Mouse (Mus musculus) stomach, embryonic 15.5 days (tissue): Measurements from ENCODE around the gene Mitf. TPM values are rescaled to one million over a fixed set of nuclear protein-coding genes. Genes with fewer than 3 reads are reported as not detected.

ENCODE experiments used
- ATAC-seq: fragments of 200-750 bp; cut with Nextera tagmentation; 2 replicates; pipeline ENCODE4 v1.8.0; 2017; ENCODE audit warnings: low read depth, moderate number of reproducible peaks, moderate TSS enrichment; ENCODE audit not compliant: insufficient read depth, low FRiP score
- H3K27ac ChIP-seq: fragments of 300-500 bp; sonication (generic); 2 replicates; pipeline ENCODE4 v1.5.1; 2015; ENCODE audit warnings: mild to moderate bottlenecking, inconsistent platforms
- H3K27me3 ChIP-seq: fragments of 300-500 bp; sonication (generic); replicated peaks from 2 replicates; pipeline ENCODE4 v1.6.1; 2015; ENCODE audit warnings: inconsistent platforms
- H3K36me3 ChIP-seq: fragments of 300-500 bp; sonication (generic); 2 replicates; pipeline ENCODE4 v1.6.1; 2015; ENCODE audit warnings: inconsistent platforms
- H3K4me1 ChIP-seq: fragments of 300-500 bp; sonication (generic); 2 replicates; pipeline ENCODE4 v1.6.1; 2015; ENCODE audit warnings: inconsistent platforms
- H3K4me2 ChIP-seq: fragments of 300-500 bp; sonication (generic); 2 replicates; pipeline ENCODE4 v1.6.1; 2015; ENCODE audit warnings: mild to moderate bottlenecking, inconsistent platforms
- H3K4me3 ChIP-seq: fragments of 300-500 bp; sonication (generic); replicated peaks from 2 replicates; pipeline ENCODE4 v1.5.1; 2015; ENCODE audit warnings: inconsistent platforms
- H3K9ac ChIP-seq: fragments of 300-500 bp; sonication (generic); 2 replicates; pipeline ENCODE4 v1.6.1; 2015; ENCODE audit warnings: inconsistent platforms
- H3K9me3 ChIP-seq: fragments of 300-500 bp; sonication (generic); 2 replicates; pipeline ENCODE4 v1.6.1; 2016; ENCODE audit warnings: inconsistent platforms
- WGBS: fragments of 180-500 bp; shearing (Covaris S2); methylation state at CpG from one replicate; pipeline ENCODE4 v1.1.7; 2015; 5-methylcytosine and 5-hydroxymethylcytosine counted together
- polyA plus RNA-seq: library from polyadenylated mRNA; unstranded; fragments of >200 nt; fragmentation: Nextera tagmentation; extraction: Ambion mirVana; gene quantifications from 2 replicates; pipeline ENCODE4 v1.2.1, GENCODE M21; 2015

Mitf gene
- polyA plus RNA-seq, 1 experiment from 2014 or later: 2.0 TPM

GRCm38 (mm10) chr6:97789700-97790099 is 17.2 kb upstream of the Mitf start:
- no peak overlapping the region for H3K4me3 ChIP-seq
- no peak overlapping the region for H3K4me2 ChIP-seq
- H3K27ac ChIP-seq: no peak overlapping the region
- no peaks in the 10 kb centered on the region for H3K9me3 ChIP-seq
- H3K27me3 ChIP-seq: no peaks in the 10 kb centered on the region
- H3K9ac ChIP-seq: no peak overlapping the region
- no peak for ATAC-seq
- H3K4me1 ChIP-seq: no peaks in the 10 kb centered on the region
- 50% methylated on average over 7 of the region's 7 CpGs for WGBS
- H3K36me3 ChIP-seq: no peaks in the 10 kb centered on the region

GRCm38 (mm10) chr6:97792104-97792503 is 14.7 kb upstream of the Mitf start:
- Histone ChIP-seq H3K27me3 (no peaks in the 10 kb centered on the region), H3K9ac (no peak overlapping the region), H3K9me3 (no peaks in the 10 kb centered on the region), H3K4me3 (no peak overlapping the region), H3K27ac (no peak overlapping the region), H3K4me2 (no peak overlapping the region), H3K4me1 (no peaks in the 10 kb centered on the region), H3K36me3 (no peaks in the 10 kb centered on the region)
- no peak for ATAC-seq
- WGBS: 85% methylated on average over 1 of the region's 1 CpGs

- no peaks in the 10 kb centered on the region for H3K9me3 ChIP-seq
These were observed 11.7 kb upstream of the Mitf start for GRCm38 (mm10) chr6:97795175-97795574.

GRCm38 (mm10) chr6:97800615-97801014 is 6.2 kb upstream of the Mitf start:
- H3K4me1 ChIP-seq: no peaks in the 10 kb centered on the region
- ATAC-seq: no peak
- H3K27ac ChIP-seq: no peak overlapping the region
- 52% methylated on average over 2 of the region's 2 CpGs for WGBS
- H3K4me3 ChIP-seq: no peak overlapping the region
- H3K4me2 ChIP-seq: no peak overlapping the region
- no peak overlapping the region for H3K9ac ChIP-seq
- no peaks in the 10 kb centered on the region for H3K36me3 ChIP-seq
- no peaks in the 10 kb centered on the region for H3K27me3 ChIP-seq
- H3K9me3 ChIP-seq: no peaks in the 10 kb centered on the region

More at GRCm38 (mm10) chr6:97795175-97795574, 11.7 kb upstream of the Mitf start:
- Histone ChIP-seq H3K4me1 (no peaks in the 10 kb centered on the region), H3K4me2 (no peak overlapping the region), H3K27me3 (no peaks in the 10 kb centered on the region), H3K9ac (no peak overlapping the region), H3K27ac (no peak overlapping the region), H3K36me3 (no peaks in the 10 kb centered on the region), H3K4me3 (no peak overlapping the region)
- ATAC-seq: no peak
- WGBS: 39% methylated on average over 2 of the region's 2 CpGs

GRCm38 (mm10) chr6:97806051-97806450 is 801 bp upstream of the Mitf start:
- Histone ChIP-seq H3K9ac (peak overlapping the region; percentile 37; the same call in 1 of the 2 replicates), H3K27me3 (no peaks in the 10 kb centered on the region), H3K4me2 (peak overlapping the region; percentile 99), H3K36me3 (no peaks in the 10 kb centered on the region), H3K27ac (no peak overlapping the region), H3K9me3 (no peaks in the 10 kb centered on the region), H3K4me3 (peak overlapping the region; percentile 85), H3K4me1 (0 out of 2 replicates have a peak, but pooled peaks cover 4% of the 10 kb centered on the region)
- WGBS: 47% methylated on average over 5 of the region's 5 CpGs
- ATAC-seq: no peak

GRCm38 (mm10) chr6:97814191-97814590 is 7.3 kb downstream of the Mitf start:
- H3K36me3 ChIP-seq: no peaks in the 10 kb centered on the region
- no peaks in the 10 kb centered on the region for H3K4me1 ChIP-seq
- no peaks in the 10 kb centered on the region for H3K27me3 ChIP-seq
- 43% methylated on average over 4 of the region's 4 CpGs for WGBS
- no peak overlapping the region for H3K27ac ChIP-seq
- H3K4me2 ChIP-seq: no peak overlapping the region
- H3K4me3 ChIP-seq: no peak overlapping the region
- no peaks in the 10 kb centered on the region for H3K9me3 ChIP-seq
- no peak for ATAC-seq
- H3K9ac ChIP-seq: no peak overlapping the region

GRCm38 (mm10) chr6:97815723-97816122 is 8.9 kb downstream of the Mitf start:
- no peaks in the 10 kb centered on the region for H3K27me3 ChIP-seq
- H3K27ac ChIP-seq: no peak overlapping the region
- H3K4me1 ChIP-seq: no peaks in the 10 kb centered on the region
- H3K9me3 ChIP-seq: no peaks in the 10 kb centered on the region
- H3K4me3 ChIP-seq: no peak overlapping the region
- no peak for ATAC-seq
- no peak overlapping the region for H3K4me2 ChIP-seq
- no peaks in the 10 kb centered on the region for H3K36me3 ChIP-seq
- no peak overlapping the region for H3K9ac ChIP-seq
- 21% methylated on average over 1 of the region's 1 CpGs for WGBS

- no peaks in the 10 kb centered on the region for H3K9me3 ChIP-seq
- no peak overlapping the region for H3K27ac ChIP-seq
- H3K27me3 ChIP-seq: no peaks in the 10 kb centered on the region
- no peak overlapping the region for H3K9ac ChIP-seq
- WGBS: 75% methylated on average over 1 of the region's 1 CpGs
- no peak overlapping the region for H3K4me3 ChIP-seq
- H3K4me2 ChIP-seq: no peak overlapping the region
- no peak for ATAC-seq
- no peaks in the 10 kb centered on the region for H3K36me3 ChIP-seq
- H3K4me1 ChIP-seq: no peaks in the 10 kb centered on the region
These were observed 10.0 kb downstream of the Mitf start for GRCm38 (mm10) chr6:97816806-97817205.

- H3K9me3 ChIP-seq: no peaks in the 10 kb centered on the region
- no peak overlapping the region for H3K9ac ChIP-seq
- no peaks in the 10 kb centered on the region for H3K4me1 ChIP-seq
- no peaks in the 10 kb centered on the region for H3K27me3 ChIP-seq
- no peak overlapping the region for H3K4me3 ChIP-seq
- H3K4me2 ChIP-seq: no peak overlapping the region
- WGBS: 46% methylated on average over 6 of the region's 6 CpGs
- no peaks in the 10 kb centered on the region for H3K36me3 ChIP-seq
- no peak for ATAC-seq
- H3K27ac ChIP-seq: no peak overlapping the region
These were observed 11.3 kb downstream of the Mitf start for GRCm38 (mm10) chr6:97818128-97818527.

GRCm38 (mm10) chr6:97818948-97819347 is 12.1 kb downstream of the Mitf start:
- H3K27ac ChIP-seq: no peak overlapping the region
- no peaks in the 10 kb centered on the region for H3K27me3 ChIP-seq
- no peak for ATAC-seq
- no peak overlapping the region for H3K4me3 ChIP-seq
- WGBS: 54% methylated on average over 5 of the region's 5 CpGs
- H3K4me2 ChIP-seq: no peak overlapping the region
- no peaks in the 10 kb centered on the region for H3K9me3 ChIP-seq
- no peaks in the 10 kb centered on the region for H3K36me3 ChIP-seq
- H3K4me1 ChIP-seq: no peaks in the 10 kb centered on the region
- no peak overlapping the region for H3K9ac ChIP-seq

GRCm38 (mm10) chr6:97820505-97820904 is 13.7 kb downstream of the Mitf start:
- no peak for ATAC-seq
- Histone ChIP-seq H3K27me3 (no peaks in the 10 kb centered on the region), H3K36me3 (no peaks in the 10 kb centered on the region), H3K4me3 (no peak overlapping the region), H3K9me3 (no peaks in the 10 kb centered on the region), H3K4me2 (no peak overlapping the region), H3K9ac (no peak overlapping the region), H3K4me1 (no peaks in the 10 kb centered on the region), H3K27ac (no peak overlapping the region)
- 77% methylated on average over 8 of the region's 8 CpGs for WGBS

- Histone ChIP-seq H3K9me3 (no peaks in the 10 kb centered on the region), H3K4me1 (no peaks in the 10 kb centered on the region), H3K4me2 (no peak overlapping the region), H3K36me3 (no peaks in the 10 kb centered on the region), H3K9ac (no peak overlapping the region), H3K27me3 (no peaks in the 10 kb centered on the region), H3K4me3 (no peak overlapping the region), H3K27ac (no peak overlapping the region)
- ATAC-seq: no peak
- WGBS: 81% methylated on average over 7 of the region's 7 CpGs
These were observed 15.0 kb downstream of the Mitf start for GRCm38 (mm10) chr6:97821811-97822210.

GRCm38 (mm10) chr6:97826642-97827275 is 19.9 kb downstream of the Mitf start:
- Histone ChIP-seq H3K27me3 (no peaks in the 10 kb centered on the region), H3K9me3 (no peaks in the 10 kb centered on the region), H3K4me1 (no peaks in the 10 kb centered on the region), H3K9ac (no peak overlapping the region), H3K4me3 (no peak overlapping the region), H3K36me3 (no peaks in the 10 kb centered on the region), H3K4me2 (no peak overlapping the region), H3K27ac (no peak overlapping the region)
- no peak for ATAC-seq
- 73% methylated on average over 7 of the region's 7 CpGs for WGBS
